Mouse (Mus musculus): ENCODE measurements around the gene Sbno1.

DNA sequence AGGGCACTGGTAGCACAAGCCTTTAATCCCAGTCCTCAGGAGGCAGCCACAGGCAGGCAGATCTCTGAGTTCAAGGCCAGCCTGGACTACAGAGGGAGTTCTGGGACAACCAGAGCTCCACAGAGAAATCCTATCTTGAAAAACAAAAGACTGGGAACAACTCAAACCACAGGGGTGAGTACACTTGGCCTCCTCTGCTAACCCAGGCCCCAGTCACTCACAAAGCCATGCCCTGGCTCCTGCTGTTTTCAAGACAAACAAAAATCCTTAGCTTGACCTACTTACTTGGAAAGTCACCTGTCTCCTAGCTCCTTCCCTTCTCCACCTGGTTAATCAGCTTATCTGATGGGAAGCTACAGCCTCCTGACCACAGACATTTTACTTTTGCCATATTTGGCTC, 39.1 kb upstream of the Sbno1 start:
- TF ChIP-seq POLR2A (IDR thresholded peaks at IDR 0.05; ENCODE audit: extremely low read depth, insufficient read depth, low read length) (no peak), CTCF (IDR thresholded peaks at IDR 0.05; ENCODE audit: extremely low read depth, insufficient read depth, low read length) (no peak)
